Mouse (Mus musculus): Measurements from ENCODE around the gene Nxph2. TPM values are rescaled to one million over a fixed set of nuclear protein-coding genes. Genes with fewer than 3 reads are reported as not detected.

Gene Nxph2
- not detected in 2 replicates for polyA plus RNA-seq (2012; rRNA removed)

DNA sequence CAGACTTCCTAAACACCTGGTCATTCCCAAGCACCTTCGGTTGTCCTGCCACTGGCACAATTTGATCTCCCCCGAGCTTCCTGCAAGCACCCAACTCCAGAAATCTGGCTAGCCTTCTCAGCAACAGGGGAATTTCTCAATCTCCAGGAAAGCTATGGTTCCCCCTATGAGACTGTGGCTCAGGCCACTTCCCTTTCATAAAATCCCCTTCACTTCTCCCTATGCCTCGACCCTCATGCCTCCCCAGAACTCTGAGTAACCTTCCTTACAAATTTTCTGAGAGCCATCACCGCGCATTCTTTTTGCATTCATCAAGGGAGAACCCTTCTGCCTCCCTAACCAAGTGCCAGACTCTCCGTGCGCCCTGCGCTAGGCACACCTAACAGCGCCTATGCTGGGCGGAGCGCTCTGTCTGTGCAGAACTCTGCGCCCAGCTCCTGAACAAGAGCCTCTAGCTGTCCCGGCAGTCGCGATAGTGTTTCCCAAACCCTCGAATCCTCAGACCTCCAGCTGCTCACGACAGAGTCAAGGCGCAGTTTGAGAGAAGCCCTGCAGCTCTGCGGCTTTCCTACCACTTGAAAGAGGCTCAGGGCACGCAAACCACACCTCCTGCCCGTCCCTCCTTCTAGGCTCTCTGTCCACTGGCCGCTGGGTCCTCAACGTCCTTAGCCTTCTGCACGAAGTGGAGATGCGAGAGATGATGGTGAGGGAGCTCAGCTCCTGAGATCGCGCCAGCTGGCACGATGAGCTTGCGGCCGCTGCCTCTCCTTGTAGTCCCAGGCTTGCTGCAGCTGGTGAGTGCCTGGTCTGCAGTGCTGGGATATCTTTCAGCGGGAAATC, at the start of gene Nxph2:
Gene Nxph2, plus strand, starts transcription at position 501 of the 840 bp plus-strand sequence.

Other genes with a start within 250 kb of the Nxph2 start
- 0.23 and 0.68 TPM in 2 replicates for gene Mastl, start 165.2 kb upstream of the Nxph2 start, polyA plus RNA-seq (2012; rRNA removed)
- gene Yme1l1, start 164.9 kb upstream of the Nxph2 start, polyA plus RNA-seq (2012; rRNA removed): 2.1 and 3.9 TPM in 2 replicates
- gene 4931423N10Rik, start 113.8 kb upstream of the Nxph2 start, polyA plus RNA-seq (2012; rRNA removed): not detected in 2 replicates